Mouse (Mus musculus) thymus, adult 2 months (tissue): Measurements from ENCODE around the gene Tst.

Source experiments
- CTCF ChIP-seq: fragments of 200-500 bp; IDR thresholded peaks from 2 replicates; pipeline ENCODE4 v1.5.1; 2012; ENCODE audit warnings: mild to moderate bottlenecking, control low read depth, low read length, moderate library complexity, borderline replicate concordance; ENCODE audit not compliant: control insufficient read depth, poor library complexity, insufficient read depth; ENCODE audit errors: extremely low read depth
- POLR2A ChIP-seq: fragments of 200-500 bp; IDR thresholded peaks from 2 replicates; pipeline ENCODE4 v1.6.1; 2012; ENCODE audit warnings: mild to moderate bottlenecking, low read length, control low read depth, moderate library complexity; ENCODE audit not compliant: control insufficient read depth, poor library complexity, insufficient read depth; ENCODE audit errors: extremely low read depth

- TF ChIP-seq CTCF, result peak; percentile 91; the same call in 1 of the 2 replicates
- TF ChIP-seq POLR2A, result no peak
These were observed 36.8 kb downstream of the Tst start for GRCm38 (mm10) chr15:78368926-78369346.
